Mouse (Mus musculus) heart, postnatal 10 days (tissue): Measurements from ENCODE around the gene Acsf3. TPM values are rescaled to one million over a fixed set of nuclear protein-coding genes. Genes with fewer than 3 reads are reported as not detected.
A peak's percentile ranks its signal among the peaks of the same experiment; 100 is the strongest.

ENCODE experiments used
- DNase-seq, 2 experiments: peaks; one replicate each; pipeline ENCODE4 v3.0.0; 2021
- intact Hi-C: fragments of 180-260 bp; cut with DNase I; formaldehyde crosslinking; loops from one replicate; pipeline ENCODE4 v1.15.1; 2025
- total RNA-seq, 2 experiments: library from RNA; stranded (reverse); gene quantifications; 2 replicates each; pipeline ENCODE4 v1.2.3; 2021

Gene Acsf3
- total RNA-seq, 2 experiments from 2014 or later = 27.1 to 28.6 TPM

- intact Hi-C loops = no loop called here
- DNase-seq = peak; percentile 47 to 62
Observed at GRCm38 (mm10) chr8:122847829-122848561, 72.7 kb downstream of the Acsf3 start, which contains the start of gene Cdh15. TSS of gene Cdh15 (plus strand) at chr8:122847966.

- intact Hi-C loops = no loop called here
- DNase-seq = no peak
Observed at GRCm38 (mm10) chr8:122849152-122849910, 74.0 kb downstream of the Acsf3 start.

DNA sequence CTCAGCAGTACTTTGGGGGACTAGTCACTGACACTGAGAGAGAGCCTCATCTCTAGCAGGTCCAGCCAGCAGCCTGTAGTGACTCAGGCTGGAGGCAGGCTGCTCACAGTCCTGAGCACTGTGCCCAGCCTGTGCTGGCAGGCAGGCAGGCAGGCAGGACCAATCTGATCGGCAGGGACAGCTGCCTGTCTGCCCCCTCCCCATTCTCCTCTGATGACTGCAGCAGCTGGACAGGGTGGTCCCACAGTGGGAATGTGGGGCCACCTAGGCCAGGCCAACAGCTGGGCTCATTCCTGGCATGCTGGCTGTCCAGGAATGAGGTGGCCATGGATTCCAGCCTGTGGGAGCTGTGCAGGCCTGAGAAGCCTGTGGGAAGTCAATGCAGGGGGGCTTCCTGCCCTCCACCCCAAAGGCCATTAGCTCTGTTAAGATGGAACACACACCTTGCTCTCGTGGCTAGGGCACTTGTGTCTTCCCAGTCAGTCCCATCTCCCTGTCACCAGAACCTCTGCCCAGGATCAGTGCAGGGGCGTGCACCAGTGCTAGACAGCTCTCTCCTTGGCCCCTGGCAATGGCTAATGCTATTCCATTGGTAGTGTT is 75.5 kb downstream of the Acsf3 start:
- intact Hi-C loops = no loop called here
- DNase-seq = no peak

DNA sequence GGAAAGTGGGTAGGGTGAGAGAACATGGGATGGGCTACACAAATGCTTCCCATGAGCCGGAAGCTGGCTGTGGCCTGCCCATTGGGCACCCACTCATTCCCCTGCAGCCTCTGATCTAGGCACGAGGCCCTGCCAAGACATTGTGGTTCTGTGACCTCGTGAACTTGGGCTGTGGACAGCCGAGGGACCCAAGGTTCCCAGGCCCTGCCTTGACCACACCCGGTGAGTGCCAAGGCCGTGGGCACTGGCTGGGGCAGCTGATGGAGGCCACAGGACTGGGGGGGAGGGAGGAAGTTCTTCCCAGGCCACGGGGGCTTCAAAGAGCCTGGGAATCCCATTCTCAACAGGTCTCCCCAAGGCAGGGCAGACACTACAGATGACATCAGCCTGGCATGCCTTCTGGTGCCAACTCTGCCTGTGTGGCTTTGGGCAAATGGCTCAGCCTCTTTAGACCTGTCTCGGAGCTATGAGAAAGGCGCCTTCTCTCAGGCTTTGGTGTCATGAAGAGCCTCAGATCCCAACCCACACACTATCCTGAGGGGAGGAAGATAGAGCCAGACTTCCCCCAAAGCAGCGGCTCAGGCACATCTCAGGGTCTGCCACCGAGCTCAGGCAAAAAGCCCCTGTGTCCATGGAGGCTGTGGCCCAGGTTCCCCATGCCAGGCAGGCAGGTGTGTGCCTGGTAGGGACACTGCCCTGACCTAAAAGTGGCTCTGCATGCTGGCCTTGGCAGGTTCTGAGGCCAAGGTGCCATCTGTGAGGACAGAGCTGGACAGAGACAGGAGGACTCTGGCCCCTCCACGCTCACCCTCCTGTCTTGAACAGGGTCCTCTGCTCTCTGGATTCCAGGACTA is 76.6 kb downstream of the Acsf3 start:
- DNase-seq = no peak
- intact Hi-C loops = no loop called here

DNA sequence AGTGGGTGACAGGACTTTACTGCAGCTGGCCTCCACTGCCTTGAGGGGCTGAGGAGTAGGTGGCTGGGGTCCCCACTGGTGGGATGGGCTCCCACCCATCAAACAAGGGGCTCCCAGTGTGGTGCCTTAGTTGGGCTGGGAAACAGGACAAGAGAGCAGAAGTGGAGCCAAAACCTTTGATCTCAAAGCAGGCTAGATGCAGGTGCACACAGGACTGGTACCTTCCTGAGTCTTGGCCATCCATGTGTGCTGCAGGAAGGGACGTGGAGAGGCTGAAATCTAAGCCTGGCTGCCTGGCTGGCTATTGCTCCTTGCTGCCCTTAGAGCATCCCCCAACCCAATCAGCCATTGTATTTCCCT is 77.2 kb downstream of the Acsf3 start:
- intact Hi-C loops = no loop called here
- DNase-seq = no peak

DNA sequence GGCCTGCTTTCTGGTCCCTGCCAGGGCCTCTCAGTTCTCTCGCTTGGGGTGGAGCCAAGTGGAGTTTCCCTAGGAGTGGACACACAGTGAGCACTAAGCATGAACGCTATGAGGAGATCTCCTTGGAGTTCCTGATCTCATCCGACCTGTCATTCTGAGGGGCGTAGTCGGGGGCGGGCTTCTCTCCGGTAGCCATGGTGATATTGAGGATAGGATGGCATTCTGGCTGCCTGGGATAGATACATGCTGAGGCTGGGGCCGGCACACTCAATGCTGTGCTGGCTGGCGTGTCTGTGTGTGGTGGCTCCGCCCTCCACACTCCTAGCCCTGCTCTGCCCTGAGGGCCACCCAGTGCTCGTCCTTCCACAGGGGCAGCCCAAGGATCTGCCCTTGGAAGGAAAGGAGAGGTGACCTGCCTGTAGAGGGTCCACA is 78.1 kb downstream of the Acsf3 start:
- DNase-seq = peak in 1 of 2 experiments; percentile 29
- intact Hi-C loops = no loop called here

GRCm38 (mm10) chr8:122854388-122854787 is 79.1 kb downstream of the Acsf3 start:
- DNase-seq = no peak
- intact Hi-C loops = no loop called here

DNA sequence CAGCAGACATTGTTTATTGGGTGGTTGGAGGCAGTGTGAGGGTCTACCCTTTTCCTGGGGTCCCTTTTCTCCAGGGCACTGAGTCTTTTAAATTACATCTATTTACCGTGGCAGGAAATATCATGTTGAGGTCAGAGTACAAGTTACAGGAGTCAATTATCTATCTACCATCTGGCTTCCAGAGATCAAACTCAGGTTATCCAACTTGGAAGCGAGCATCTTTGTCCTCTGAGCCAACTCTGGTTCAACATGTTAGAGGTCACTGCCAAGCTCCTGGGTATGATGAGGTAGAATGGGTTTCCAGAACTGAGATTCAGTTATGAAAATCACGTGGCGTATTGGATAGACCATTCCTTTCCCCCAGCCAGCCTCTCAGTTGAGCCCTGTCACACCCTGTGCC is 79.8 kb downstream of the Acsf3 start:
- intact Hi-C loops = no loop called here
- no peak for DNase-seq

- DNase-seq = no peak
- intact Hi-C loops = no loop called here
Observed at GRCm38 (mm10) chr8:122856288-122856687, 81.0 kb downstream of the Acsf3 start.

DNA sequence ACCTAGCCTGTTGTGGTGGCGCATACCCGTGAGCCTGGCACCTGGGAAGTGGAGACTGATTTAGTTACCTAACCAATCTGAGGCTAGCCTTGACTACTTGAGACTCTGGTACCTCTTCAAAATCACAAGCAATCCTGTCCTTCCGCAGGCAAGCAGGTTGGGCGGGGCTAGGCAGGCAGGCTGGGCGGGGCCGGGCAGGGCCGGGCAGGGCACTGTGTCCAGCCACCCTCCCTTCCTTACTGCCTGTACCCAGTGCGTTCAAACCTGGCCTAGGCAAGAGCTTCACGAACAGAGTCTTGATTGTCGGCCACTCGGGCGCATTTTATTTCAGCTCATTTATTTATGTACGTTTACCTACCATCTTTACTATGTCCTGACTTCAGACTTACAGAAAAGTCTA is 84.6 kb downstream of the Acsf3 start:
- intact Hi-C loops = no loop called here
- no peak for DNase-seq

DNA sequence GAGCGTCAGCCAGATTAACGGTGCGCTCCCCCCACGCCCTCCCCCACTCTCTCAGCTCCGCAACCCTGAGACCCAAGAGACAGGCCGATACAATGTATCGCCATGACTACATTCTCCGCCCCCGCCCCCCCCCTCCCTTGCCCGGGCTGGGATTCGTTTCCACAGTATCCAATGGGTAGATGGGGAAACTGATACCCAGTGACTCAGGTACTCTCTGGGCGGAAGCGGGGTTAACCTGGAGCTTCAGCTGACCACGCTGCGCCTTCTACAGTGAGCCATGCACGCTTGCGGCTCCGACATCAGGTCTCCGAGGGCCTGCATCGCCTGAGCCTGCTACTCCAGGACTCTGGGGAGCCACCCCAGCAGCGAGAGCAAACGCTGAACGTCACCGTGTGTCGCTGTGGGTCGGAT is 89.4 kb downstream of the Acsf3 start:
- DNase-seq = no peak
- intact Hi-C loops = no loop called here

DNA sequence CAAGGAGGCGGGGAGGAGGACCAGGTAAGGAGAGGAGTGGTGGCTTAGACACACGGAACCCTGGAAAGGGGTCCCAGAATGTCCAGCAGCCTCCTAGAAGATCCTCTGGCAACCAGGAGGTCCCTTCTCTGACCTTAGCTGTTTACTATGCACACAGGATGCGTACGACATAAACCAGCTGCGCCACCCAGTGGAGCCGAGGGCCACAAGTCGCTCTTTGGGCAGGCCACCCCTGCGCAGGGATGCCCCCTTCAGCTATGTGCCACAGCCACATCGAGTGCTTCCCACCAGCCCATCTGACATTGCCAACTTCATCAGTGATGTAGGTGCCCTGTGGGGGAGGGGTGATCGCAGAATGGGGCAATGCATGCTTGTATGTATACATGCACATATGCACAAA is 90.2 kb downstream of the Acsf3 start:
- intact Hi-C loops = no loop called here
- peak in 1 of 2 experiments; percentile 28 for DNase-seq

DNA sequence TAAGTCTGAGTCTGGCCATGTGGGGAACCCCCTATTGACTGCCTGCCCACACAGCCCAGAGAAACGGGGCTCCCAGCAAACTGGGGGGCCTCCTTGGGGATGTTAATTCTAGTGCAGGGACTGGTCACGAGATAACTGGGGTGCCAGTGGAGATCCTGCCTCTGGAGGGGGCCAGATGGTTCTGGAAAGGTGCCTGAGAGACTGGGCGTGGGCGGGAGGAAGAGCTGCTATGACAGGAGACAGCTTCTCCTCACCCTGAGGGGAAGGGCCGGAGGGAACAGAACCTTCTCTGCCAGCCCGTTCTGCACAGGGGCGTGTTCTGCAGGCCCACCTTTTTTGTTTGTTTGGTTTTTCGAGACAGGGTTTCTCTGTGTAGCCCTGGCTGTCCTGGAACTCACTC is 90.9 kb downstream of the Acsf3 start:
- DNase-seq = no peak
- intact Hi-C loops = no loop called here

Other genes starting within 250 kb of the Acsf3 start
- 10 to 100 TPM; 40.3 to 43.3 TPM for gene Piezo1, start 224.2 kb upstream of the Acsf3 start, total RNA-seq
- 10 to 100 TPM in 1 of 2 experiments, 1 to 10 TPM in 1; 9.7 to 14.0 TPM for gene Cdt1, start 207.5 kb upstream of the Acsf3 start, total RNA-seq
- gene Aprt, start 198.6 kb upstream of the Acsf3 start, total RNA-seq = 10 to 100 TPM; 37.9 to 41.8 TPM
- 1 to 10 TPM; 6.6 to 7.1 TPM for gene Galns, start 164.0 kb upstream of the Acsf3 start, total RNA-seq
- 10 to 100 TPM; 54.7 to 57.4 TPM for gene Trappc2l, start 163.8 kb upstream of the Acsf3 start, total RNA-seq
- gene Pabpn1l, start 152.7 kb upstream of the Acsf3 start, total RNA-seq = not detected
- gene Cbfa2t3, start 76.4 kb upstream of the Acsf3 start, total RNA-seq = 10 to 100 TPM; 22.2 to 24.5 TPM
- under 1 TPM in 1 of 2 experiments, not detected in 1; 0.10 TPM for gene Cdh15, start 72.5 kb downstream of the Acsf3 start, total RNA-seq